Mouse (Mus musculus) embryonic facial prominence, embryonic 12.5 days (tissue): ENCODE results near the gene Atg2b. TPM values are rescaled to one million over a fixed set of nuclear protein-coding genes. Genes with fewer than 3 reads are reported as not detected.

ENCODE experiments used
- ATAC-seq: fragments of 200-750 bp; cut with Nextera tagmentation; 2 replicates; pipeline ENCODE4 v1.8.0; 2017; ENCODE audit not compliant: insufficient number of reproducible peaks, insufficient read depth, low FRiP score, low TSS enrichment
- H3K27ac ChIP-seq: fragments of 300-500 bp; sonication (generic); 2 replicates; pipeline ENCODE4 v1.5.1; 2016; ENCODE audit warnings: mild to moderate bottlenecking
- H3K27me3 ChIP-seq: fragments of 300-500 bp; sonication (generic); 2 replicates; pipeline ENCODE4 v1.6.1; 2016; ENCODE audit warnings: mild to moderate bottlenecking, moderate library complexity
- H3K36me3 ChIP-seq: fragments of 300-500 bp; sonication (generic); 2 replicates; pipeline ENCODE4 v1.6.1; 2016; ENCODE audit warnings: mild to moderate bottlenecking
- H3K4me1 ChIP-seq: fragments of 300-500 bp; sonication (generic); 2 replicates; pipeline ENCODE4 v1.6.1; 2016
- H3K4me2 ChIP-seq: fragments of 300-500 bp; sonication (generic); replicated peaks from 2 replicates; pipeline ENCODE4 v1.6.1; 2016; ENCODE audit warnings: mild to moderate bottlenecking, moderate library complexity
- H3K4me3 ChIP-seq: fragments of 300-500 bp; sonication (generic); 2 replicates; pipeline ENCODE4 v1.5.1; 2016; ENCODE audit warnings: mild to moderate bottlenecking
- H3K9ac ChIP-seq: fragments of 300-500 bp; sonication (generic); 2 replicates; pipeline ENCODE4 v1.6.1; 2016; ENCODE audit warnings: mild to moderate bottlenecking, moderate library complexity
- H3K9me3 ChIP-seq: fragments of 300-500 bp; sonication (generic); 2 replicates; pipeline ENCODE4 v1.6.1; 2016; ENCODE audit warnings: mild to moderate bottlenecking, moderate library complexity
- WGBS: fragments of 180-500 bp; shearing (Covaris S2); methylation state at CpG from one replicate; pipeline ENCODE4 v1.1.7; 2016; 5-methylcytosine and 5-hydroxymethylcytosine counted together
- polyA plus RNA-seq: library from polyadenylated mRNA; unstranded; fragments of >200 nt; fragmentation: Nextera tagmentation; extraction: Ambion mirVana; gene quantifications from 2 replicates; pipeline ENCODE4 v1.2.1, GENCODE M21; 2016

The Atg2b gene
- polyA plus RNA-seq, 1 experiment from 2014 or later, result 15.1 TPM

- Histone ChIP-seq H3K27ac (no peak overlapping the region), H3K36me3 (peaks cover 16% of the 10 kb centered on the region), H3K4me3 (no peak overlapping the region), H3K9me3 (no peaks in the 10 kb centered on the region), H3K4me1 (peaks cover 9% of the 10 kb centered on the region), H3K9ac (no peak overlapping the region), H3K4me2 (no peak overlapping the region), H3K27me3 (no peaks in the 10 kb centered on the region)
- 83% methylated on average over 7 of the region's 7 CpGs for WGBS
- ATAC-seq, result no peak
These were observed 6.8 kb downstream of the Atg2b start for GRCm38 (mm10) chr12:105678211-105678610.

- Histone ChIP-seq H3K9ac (no peak overlapping the region), H3K27me3 (no peaks in the 10 kb centered on the region), H3K4me1 (no peaks in the 10 kb centered on the region), H3K36me3 (peaks cover 19% of the 10 kb centered on the region), H3K9me3 (no peaks in the 10 kb centered on the region), H3K4me2 (no peak overlapping the region), H3K4me3 (no peak overlapping the region), H3K27ac (no peak overlapping the region)
- no peak for ATAC-seq
- WGBS, result 92% methylated on average over 8 of the region's 8 CpGs
These were observed 8.7 kb downstream of the Atg2b start for GRCm38 (mm10) chr12:105676274-105676673.

- peaks cover 90% of the 10 kb centered on the region for H3K36me3 ChIP-seq
- no peak for ATAC-seq
- 87% methylated on average over 7 of the region's 7 CpGs for WGBS
These were observed 29.2 kb downstream of the Atg2b start for GRCm38 (mm10) chr12:105655850-105656249.

GRCm38 (mm10) chr12:105642770-105643321, 42.2 kb downstream of the Atg2b start:
- Histone ChIP-seq H3K36me3 (peaks cover 92% of the 10 kb centered on the region), H3K4me3 (no peak overlapping the region), H3K9me3 (no peaks in the 10 kb centered on the region), H3K27me3 (no peaks in the 10 kb centered on the region), H3K4me1 (no peaks in the 10 kb centered on the region), H3K9ac (no peak overlapping the region), H3K27ac (no peak overlapping the region), H3K4me2 (no peak overlapping the region)
- ATAC-seq, result no peak
- 93% methylated on average over 11 of the region's 11 CpGs for WGBS

More at GRCm38 (mm10) chr12:105655850-105656249, 29.2 kb downstream of the Atg2b start:
- H3K27ac ChIP-seq, result no peak overlapping the region
- H3K9ac ChIP-seq, result no peak overlapping the region
- H3K4me2 ChIP-seq, result no peak overlapping the region
- no peaks in the 10 kb centered on the region for H3K4me1 ChIP-seq
- no peak overlapping the region for H3K4me3 ChIP-seq
- no peaks in the 10 kb centered on the region for H3K9me3 ChIP-seq
- no peaks in the 10 kb centered on the region for H3K27me3 ChIP-seq

GRCm38 (mm10) chr12:105637554-105637953, 47.5 kb downstream of the Atg2b start:
- H3K4me2 ChIP-seq, result no peak overlapping the region
- WGBS, result 82% methylated on average over 4 of the region's 4 CpGs
- no peak overlapping the region for H3K9ac ChIP-seq

GRCm38 (mm10) chr12:105636551-105636950, 48.5 kb downstream of the Atg2b start:
- no peak for ATAC-seq
- no peak overlapping the region for H3K9ac ChIP-seq
- H3K4me1 ChIP-seq, result no peaks in the 10 kb centered on the region
- no peak overlapping the region for H3K27ac ChIP-seq
- H3K4me2 ChIP-seq, result no peak overlapping the region
- no peaks in the 10 kb centered on the region for H3K27me3 ChIP-seq
- H3K36me3 ChIP-seq, result peaks cover 84% of the 10 kb centered on the region
- no peaks in the 10 kb centered on the region for H3K9me3 ChIP-seq
- 89% methylated on average over 9 of the region's 9 CpGs for WGBS
- H3K4me3 ChIP-seq, result no peak overlapping the region

More at GRCm38 (mm10) chr12:105637554-105637953, 47.5 kb downstream of the Atg2b start:
- Histone ChIP-seq H3K4me3 (no peak overlapping the region), H3K27ac (no peak overlapping the region), H3K9me3 (no peaks in the 10 kb centered on the region), H3K36me3 (peaks cover 88% of the 10 kb centered on the region), H3K4me1 (no peaks in the 10 kb centered on the region), H3K27me3 (no peaks in the 10 kb centered on the region)
- ATAC-seq, result no peak

- Histone ChIP-seq H3K4me2 (no peak overlapping the region), H3K9me3 (no peaks in the 10 kb centered on the region), H3K36me3 (peaks cover 65% of the 10 kb centered on the region), H3K4me3 (no peak overlapping the region), H3K9ac (no peak overlapping the region), H3K27ac (no peak overlapping the region), H3K4me1 (no peaks in the 10 kb centered on the region), H3K27me3 (no peaks in the 10 kb centered on the region)
- WGBS, result 93% methylated on average over 13 of the region's 13 CpGs
- ATAC-seq, result no peak
These were observed 50.5 kb downstream of the Atg2b start for GRCm38 (mm10) chr12:105634374-105635067.

GRCm38 (mm10) chr12:105625798-105626197, 59.2 kb downstream of the Atg2b start:
- no peak for ATAC-seq
- Histone ChIP-seq H3K4me1 (no peaks in the 10 kb centered on the region), H3K4me2 (no peak overlapping the region), H3K36me3 (peaks cover 60% of the 10 kb centered on the region), H3K27ac (no peak overlapping the region), H3K27me3 (no peaks in the 10 kb centered on the region), H3K9me3 (no peaks in the 10 kb centered on the region), H3K4me3 (no peak overlapping the region), H3K9ac (no peak overlapping the region)
- 55% methylated on average over 7 of the region's 7 CpGs for WGBS

GRCm38 (mm10) chr12:105622981-105623539, 62.0 kb downstream of the Atg2b start:
- H3K4me3 ChIP-seq, result no peak overlapping the region
- H3K9me3 ChIP-seq, result no peaks in the 10 kb centered on the region
- no peaks in the 10 kb centered on the region for H3K27me3 ChIP-seq
- no peak overlapping the region for H3K27ac ChIP-seq
- H3K4me2 ChIP-seq, result no peak overlapping the region
- WGBS, result 88% methylated on average over 12 of the region's 12 CpGs
- no peak for ATAC-seq
- H3K9ac ChIP-seq, result no peak overlapping the region
- H3K36me3 ChIP-seq, result peaks cover 75% of the 10 kb centered on the region
- H3K4me1 ChIP-seq, result no peaks in the 10 kb centered on the region

GRCm38 (mm10) chr12:105622048-105622447, 63.0 kb downstream of the Atg2b start:
- Histone ChIP-seq H3K9ac (no peak overlapping the region), H3K36me3 (peaks cover 76% of the 10 kb centered on the region), H3K4me2 (no peak overlapping the region), H3K9me3 (no peaks in the 10 kb centered on the region), H3K27ac (no peak overlapping the region), H3K4me1 (no peaks in the 10 kb centered on the region), H3K4me3 (no peak overlapping the region), H3K27me3 (no peaks in the 10 kb centered on the region)
- no peak for ATAC-seq
- 96% methylated on average over 7 of the region's 7 CpGs for WGBS

- Histone ChIP-seq H3K4me2 (no peak overlapping the region), H3K4me1 (peaks cover 4% of the 10 kb centered on the region; the same call in 1 of the 2 replicates), H3K36me3 (peaks cover 31% of the 10 kb centered on the region), H3K9me3 (no peaks in the 10 kb centered on the region), H3K4me3 (no peak overlapping the region), H3K27me3 (no peaks in the 10 kb centered on the region), H3K27ac (no peak overlapping the region), H3K9ac (no peak overlapping the region)
- ATAC-seq, result no peak
- 89% methylated on average over 10 of the region's 10 CpGs for WGBS
These were observed 71.5 kb downstream of the Atg2b start for GRCm38 (mm10) chr12:105613559-105613958.

GRCm38 (mm10) chr12:105611748-105612147, 73.3 kb downstream of the Atg2b start:
- peaks cover 13% of the 10 kb centered on the region for H3K36me3 ChIP-seq
- 19% methylated on average over 7 of the region's 7 CpGs for WGBS
- H3K9me3 ChIP-seq, result no peaks in the 10 kb centered on the region
- ATAC-seq, result no peak
- H3K9ac ChIP-seq, result no peak overlapping the region
- no peak overlapping the region for H3K4me3 ChIP-seq
- H3K4me1 ChIP-seq, result peaks cover 4% of the 10 kb centered on the region; the same call in 1 of the 2 replicates
- H3K27me3 ChIP-seq, result no peaks in the 10 kb centered on the region
- H3K27ac ChIP-seq, result no peak overlapping the region
- 0 out of 2 replicates have a peak overlapping the region, but pooled peaks have one; percentile 11 for H3K4me2 ChIP-seq
